Mouse (Mus musculus): ENCODE measurements around the gene Vwa2. TPM values are rescaled to one million over a fixed set of nuclear protein-coding genes. Genes with fewer than 3 reads are reported as not detected.

The Vwa2 gene
- polyA plus RNA-seq, 1 experiment from 2014 or later, result 0.51 TPM

GRCm38 (mm10) chr19:56949868-56950267, 75.8 kb downstream of the Vwa2 start:
- no peak overlapping the region for H3K27ac ChIP-seq (replicated peaks)
- 57% methylated on average over 8 of the region's 8 CpGs for WGBS
- no peak overlapping the region for H3K4me3 ChIP-seq
- H3K4me2 ChIP-seq, result no peak overlapping the region
- no peak overlapping the region for H3K9ac ChIP-seq
- peaks cover 5% of the 10 kb centered on the region; the same call in 1 of the 2 replicates for H3K4me1 ChIP-seq
- no peaks in the 10 kb centered on the region for H3K27me3 ChIP-seq (replicated peaks)
- no peaks in the 10 kb centered on the region for H3K36me3 ChIP-seq
- no peak for ATAC-seq (ENCODE audit: extremely low read depth, insufficient number of reproducible peaks, low FRiP score, low TSS enrichment)
- no peaks in the 10 kb centered on the region for H3K9me3 ChIP-seq

DNA sequence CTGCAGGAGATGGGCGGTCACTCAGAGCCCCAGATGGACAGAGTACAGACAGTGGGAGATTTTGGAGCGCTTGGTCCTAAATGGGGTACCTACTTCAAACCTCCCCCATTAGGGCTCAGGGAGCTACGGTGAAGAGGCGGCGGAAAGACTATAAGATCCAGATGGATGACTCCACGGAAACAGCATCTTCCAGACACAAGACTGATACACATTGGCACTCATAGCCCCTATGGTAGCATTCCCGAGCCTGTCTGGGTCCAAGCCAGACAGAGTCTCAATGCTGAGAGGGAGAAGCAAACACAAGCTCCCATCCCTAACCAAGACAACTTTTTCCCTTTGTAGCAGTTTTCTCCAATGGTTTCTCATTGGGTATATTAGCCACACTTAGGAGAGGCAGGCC, 76.8 kb downstream of the Vwa2 start:
- no peak for ATAC-seq (ENCODE audit: extremely low read depth, insufficient number of reproducible peaks, low FRiP score, low TSS enrichment)
- Histone ChIP-seq H3K4me1 (peaks cover 5% of the 10 kb centered on the region; the same call in 1 of the 2 replicates), H3K27ac (replicated peaks) (no peak overlapping the region), H3K27me3 (replicated peaks) (no peaks in the 10 kb centered on the region), H3K4me2 (no peak overlapping the region), H3K9ac (no peak overlapping the region), H3K36me3 (no peaks in the 10 kb centered on the region), H3K4me3 (no peak overlapping the region), H3K9me3 (no peaks in the 10 kb centered on the region)
- 78% methylated on average over 7 of the region's 7 CpGs for WGBS

GRCm38 (mm10) chr19:56953856-56954255, 79.8 kb downstream of the Vwa2 start:
- ATAC-seq (ENCODE audit: extremely low read depth, insufficient number of reproducible peaks, low FRiP score, low TSS enrichment), result no peak
- H3K27ac ChIP-seq (replicated peaks), result no peak overlapping the region

DNA sequence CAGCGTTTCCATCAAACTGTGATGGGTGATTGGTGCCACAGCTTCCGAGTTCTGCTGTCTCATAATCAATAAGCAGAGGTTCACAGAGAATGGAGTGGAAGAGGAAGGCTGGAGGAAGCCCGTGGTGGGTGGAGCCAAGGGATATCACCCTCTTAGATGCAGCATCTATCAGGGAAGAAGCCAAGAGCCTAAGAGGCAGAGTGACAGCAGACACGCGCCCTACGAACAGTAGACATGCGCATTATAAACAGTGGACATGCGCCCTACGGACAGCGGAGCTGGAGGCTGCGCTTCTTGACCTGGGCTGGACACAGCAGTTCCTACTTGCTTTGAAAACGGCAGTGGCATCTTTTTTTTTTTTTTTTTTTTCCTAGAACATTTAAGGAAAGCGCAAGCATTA, 80.8 kb downstream of the Vwa2 start:
- no peaks in the 10 kb centered on the region for H3K9me3 ChIP-seq
- H3K36me3 ChIP-seq, result no peaks in the 10 kb centered on the region
- ATAC-seq (ENCODE audit: extremely low read depth, insufficient number of reproducible peaks, low FRiP score, low TSS enrichment), result no peak
- H3K4me2 ChIP-seq, result no peak overlapping the region
- WGBS, result 83% methylated on average over 13 of the region's 13 CpGs
- H3K9ac ChIP-seq, result no peak overlapping the region
- H3K4me1 ChIP-seq, result peaks cover 17% of the 10 kb centered on the region
- H3K27ac ChIP-seq (replicated peaks), result no peak overlapping the region
- H3K27me3 ChIP-seq (replicated peaks), result no peaks in the 10 kb centered on the region
- no peak overlapping the region for H3K4me3 ChIP-seq

More at GRCm38 (mm10) chr19:56953856-56954255, 79.8 kb downstream of the Vwa2 start:
- Histone ChIP-seq H3K4me1 (peaks cover 10% of the 10 kb centered on the region), H3K4me3 (no peak overlapping the region), H3K4me2 (no peak overlapping the region), H3K36me3 (no peaks in the 10 kb centered on the region), H3K9ac (no peak overlapping the region), H3K27me3 (replicated peaks) (no peaks in the 10 kb centered on the region), H3K9me3 (no peaks in the 10 kb centered on the region)
- 70% methylated on average over 4 of the region's 4 CpGs for WGBS

GRCm38 (mm10) chr19:56955568-56956513, 81.8 kb downstream of the Vwa2 start:
- Histone ChIP-seq H3K9me3 (no peaks in the 10 kb centered on the region), H3K27ac (replicated peaks) (no peak overlapping the region), H3K27me3 (replicated peaks) (no peaks in the 10 kb centered on the region), H3K9ac (no peak overlapping the region), H3K4me1 (peaks cover 17% of the 10 kb centered on the region), H3K36me3 (no peaks in the 10 kb centered on the region), H3K4me3 (no peak overlapping the region), H3K4me2 (no peak overlapping the region)
- no peak for ATAC-seq (ENCODE audit: extremely low read depth, insufficient number of reproducible peaks, low FRiP score, low TSS enrichment)
- 74% methylated on average over 20 of the region's 20 CpGs for WGBS

GRCm38 (mm10) chr19:56958011-56958410, 84.0 kb downstream of the Vwa2 start:
- ATAC-seq (ENCODE audit: extremely low read depth, insufficient number of reproducible peaks, low FRiP score, low TSS enrichment), result no peak
- WGBS, result 78% methylated on average over 4 of the region's 4 CpGs

DNA sequence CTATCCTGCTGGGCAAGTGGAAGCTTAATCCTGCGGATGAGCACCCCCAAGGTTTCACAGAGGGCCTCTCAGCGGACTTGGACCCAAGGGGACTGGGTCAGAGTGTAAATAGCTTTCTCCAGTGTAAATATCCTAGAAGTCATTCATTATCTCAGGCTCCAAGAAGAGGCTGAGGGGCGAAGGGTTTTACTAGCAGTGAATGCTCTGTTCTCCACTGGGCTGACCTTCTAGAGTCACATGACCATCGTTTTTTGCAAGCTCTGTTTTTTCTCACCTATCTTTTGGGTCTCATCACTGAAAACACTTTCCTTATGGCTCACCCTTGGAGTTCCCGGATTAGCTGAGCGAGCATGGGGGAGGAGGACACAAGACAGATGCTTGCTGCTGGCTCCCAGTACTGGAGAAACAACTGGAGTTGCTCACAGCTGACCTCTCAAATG, 84.6 kb downstream of the Vwa2 start:
- H3K9me3 ChIP-seq, result no peaks in the 10 kb centered on the region
- no peak overlapping the region for H3K4me2 ChIP-seq
- no peak for ATAC-seq (ENCODE audit: extremely low read depth, insufficient number of reproducible peaks, low FRiP score, low TSS enrichment)
- no peaks in the 10 kb centered on the region for H3K36me3 ChIP-seq
- H3K27ac ChIP-seq (replicated peaks), result no peak overlapping the region
- H3K9ac ChIP-seq, result no peak overlapping the region
- no peaks in the 10 kb centered on the region for H3K27me3 ChIP-seq (replicated peaks)
- H3K4me1 ChIP-seq, result peaks cover 17% of the 10 kb centered on the region
- H3K4me3 ChIP-seq, result no peak overlapping the region
- WGBS, result 39% methylated on average over 6 of the region's 6 CpGs

More at GRCm38 (mm10) chr19:56958011-56958410, 84.0 kb downstream of the Vwa2 start:
- Histone ChIP-seq H3K9me3 (no peaks in the 10 kb centered on the region), H3K27ac (replicated peaks) (no peak overlapping the region), H3K36me3 (no peaks in the 10 kb centered on the region), H3K4me2 (no peak overlapping the region), H3K27me3 (replicated peaks) (no peaks in the 10 kb centered on the region), H3K4me1 (peaks cover 17% of the 10 kb centered on the region), H3K9ac (no peak overlapping the region), H3K4me3 (no peak overlapping the region)

GRCm38 (mm10) chr19:56959057-56959456, 85.0 kb downstream of the Vwa2 start:
- no peak overlapping the region for H3K27ac ChIP-seq (replicated peaks)
- 74% methylated on average over 2 of the region's 2 CpGs for WGBS
- no peak for ATAC-seq (ENCODE audit: extremely low read depth, insufficient number of reproducible peaks, low FRiP score, low TSS enrichment)

GRCm38 (mm10) chr19:56959601-56960000, 85.6 kb downstream of the Vwa2 start:
- Histone ChIP-seq H3K27me3 (replicated peaks) (no peaks in the 10 kb centered on the region), H3K27ac (replicated peaks) (no peak overlapping the region), H3K36me3 (no peaks in the 10 kb centered on the region), H3K4me3 (no peak overlapping the region), H3K4me1 (peaks cover 17% of the 10 kb centered on the region), H3K9me3 (no peaks in the 10 kb centered on the region), H3K9ac (no peak overlapping the region), H3K4me2 (no peak overlapping the region)
- no peak for ATAC-seq (ENCODE audit: extremely low read depth, insufficient number of reproducible peaks, low FRiP score, low TSS enrichment)
- WGBS, result 50% methylated on average over 3 of the region's 3 CpGs

More at GRCm38 (mm10) chr19:56959057-56959456, 85.0 kb downstream of the Vwa2 start:
- H3K4me3 ChIP-seq, result no peak overlapping the region
- H3K4me2 ChIP-seq, result no peak overlapping the region
- no peaks in the 10 kb centered on the region for H3K27me3 ChIP-seq (replicated peaks)
- H3K36me3 ChIP-seq, result no peaks in the 10 kb centered on the region
- peaks cover 17% of the 10 kb centered on the region for H3K4me1 ChIP-seq
- H3K9ac ChIP-seq, result no peak overlapping the region
- H3K9me3 ChIP-seq, result no peaks in the 10 kb centered on the region

Other genes with a start within 250 kb of the Vwa2 start
- gene Adrb1, start 152.1 kb upstream of the Vwa2 start, polyA plus RNA-seq (2015; fragmentation: Nextera tagmentation; extraction: Ambion mirVana), result 2.9 and 3.0 TPM in 2 replicates
- gene Ccdc186, start 52.1 kb upstream of the Vwa2 start, polyA plus RNA-seq (2015; fragmentation: Nextera tagmentation; extraction: Ambion mirVana), result 15.6 and 15.8 TPM in 2 replicates
- gene Tdrd1, start 48.0 kb upstream of the Vwa2 start, polyA plus RNA-seq (2015; fragmentation: Nextera tagmentation; extraction: Ambion mirVana), result 0.52 and 0.75 TPM in 2 replicates
- gene Afap1l2, start 134.0 kb downstream of the Vwa2 start, polyA plus RNA-seq (2015; fragmentation: Nextera tagmentation; extraction: Ambion mirVana), result 1.6 and 1.7 TPM in 2 replicates